Mouse (Mus musculus): ENCODE measurements around the gene Mup11.
"Not testable (repeated sequence)": the region's sequence is repeated elsewhere in the genome, so short reads cannot be mapped to it uniquely, and the experiment has no call there.

The Mup11 gene

GRCm38 (mm10) chr4:60662311-60662710 lies at the start of gene Mup11:
Gene Mup11, minus strand, starts transcription at chr4:60662411.
- DNase-seq (ENCODE audit: low spot score), result not testable (repeated sequence)

Data from left cerebral cortex, adult 11 months (tissue).